Mouse (Mus musculus) left cerebral cortex, postnatal 25 days (tissue): ENCODE results near the gene Poc1b. TPM values are rescaled to one million over a fixed set of nuclear protein-coding genes. Genes with fewer than 3 reads are reported as not detected.
A peak's percentile ranks its signal among the peaks of the same experiment; 100 is the strongest.

Source experiments
- DNase-seq, 2 experiments: peaks; one replicate each; pipeline ENCODE4 v3.0.0; 2022; ENCODE audit warnings: low spot score in 2 of 2, mixed read lengths in 1 of 2
- intact Hi-C: fragments of 180-260 bp; cut with DNase I; formaldehyde crosslinking; loops from one replicate; pipeline ENCODE4 v1.15.1; 2025
- total RNA-seq, 2 experiments: library from RNA; stranded (reverse); gene quantifications; 2 replicates each; pipeline ENCODE4 v1.2.3; 2021

Gene Poc1b
- 1 to 10 TPM; 7.8 to 8.3 TPM for total RNA-seq

- intact Hi-C loops, result loop anchor here (1.0 kb wide), 1 partner anchor 508 kb away; no protein-coding TSS in a partner anchor
- peak; percentile 86 to 87 for DNase-seq
Observed at GRCm38 (mm10) chr10:99106703-99107631, at the start of gene Poc1b. Gene Poc1b, plus strand, starts transcription at chr10:99107036.

- no peak for DNase-seq
- intact Hi-C loops, result no loop called here
Observed at GRCm38 (mm10) chr10:99060588-99060987, 46.2 kb upstream of the Poc1b start.

- DNase-seq, result no peak
- intact Hi-C loops, result no loop called here
Observed at GRCm38 (mm10) chr10:99061418-99061817, 45.4 kb upstream of the Poc1b start.

- intact Hi-C loops, result no loop called here
- no peak for DNase-seq
Observed at GRCm38 (mm10) chr10:99062546-99062945, 44.3 kb upstream of the Poc1b start.

- peak; percentile 38 to 81 for DNase-seq
- intact Hi-C loops, result no loop called here
Observed at GRCm38 (mm10) chr10:99076113-99076895, 30.5 kb upstream of the Poc1b start.

- intact Hi-C loops, result no loop called here
- no peak for DNase-seq
Observed at GRCm38 (mm10) chr10:99078621-99079020, 28.2 kb upstream of the Poc1b start.

GRCm38 (mm10) chr10:99081569-99081990 is 25.3 kb upstream of the Poc1b start:
- intact Hi-C loops, result loop anchor here (5.0 to 10.0 kb wide), 4 partner anchors 164 to 1707 kb away; no protein-coding TSS in a partner anchor

GRCm38 (mm10) chr10:99083431-99084003 is 23.3 kb upstream of the Poc1b start:
- no peak for DNase-seq
- intact Hi-C loops, result loop anchor here (2.0 to 10.0 kb wide), 6 partner anchors 166 to 1709 kb away; no protein-coding TSS in a partner anchor

More at GRCm38 (mm10) chr10:99081569-99081990, 25.3 kb upstream of the Poc1b start:
- peak; percentile 57 to 94 for DNase-seq

- peak; percentile 82 to 94 for DNase-seq
- intact Hi-C loops, result loop anchor here (2.0 to 10.0 kb wide), 6 partner anchors 167 to 1710 kb away; no protein-coding TSS in a partner anchor
Observed at GRCm38 (mm10) chr10:99084397-99085239, 22.2 kb upstream of the Poc1b start.

GRCm38 (mm10) chr10:99085240-99085587 is 21.6 kb upstream of the Poc1b start:
- intact Hi-C loops, result loop anchor here (2.0 to 10.0 kb wide), 3 partner anchors 590 to 1710 kb away; no protein-coding TSS in a partner anchor
- DNase-seq, result no peak

- no peak for DNase-seq
- intact Hi-C loops, result loop anchor here (10.0 kb wide), 1 partner anchor 1711 kb away; no protein-coding TSS in a partner anchor
Observed at GRCm38 (mm10) chr10:99086029-99086428, 20.8 kb upstream of the Poc1b start.

- no peak for DNase-seq
- intact Hi-C loops, result loop anchor here (10.0 kb wide), 1 partner anchor 1715 kb away; no protein-coding TSS in a partner anchor
Observed at GRCm38 (mm10) chr10:99089906-99090305, 16.9 kb upstream of the Poc1b start.

GRCm38 (mm10) chr10:99093364-99093763 is 13.5 kb upstream of the Poc1b start:
- intact Hi-C loops, result no loop called here
- no peak for DNase-seq

GRCm38 (mm10) chr10:99095114-99095513 is 11.7 kb upstream of the Poc1b start:
- intact Hi-C loops, result no loop called here

GRCm38 (mm10) chr10:99097374-99097773 is 9.5 kb upstream of the Poc1b start:
- intact Hi-C loops, result no loop called here
- peak; percentile 62 to 77 for DNase-seq

More at GRCm38 (mm10) chr10:99095114-99095513, 11.7 kb upstream of the Poc1b start:
- DNase-seq, result no peak

GRCm38 (mm10) chr10:99105522-99105921 is 1.3 kb upstream of the Poc1b start:
- DNase-seq, result no peak
- intact Hi-C loops, result no loop called here

GRCm38 (mm10) chr10:99106311-99106702 is 529 bp upstream of the Poc1b start:
- no peak for DNase-seq
- intact Hi-C loops, result no loop called here

GRCm38 (mm10) chr10:99107964-99108363 is 1.1 kb downstream of the Poc1b start, which contains the start of gene Galnt4:
Gene Galnt4, plus strand, starts transcription at chr10:99108159.
- peak; percentile 53 to 66 for DNase-seq
- intact Hi-C loops, result loop anchor here (1.0 kb wide), 1 partner anchor 507 kb away; no protein-coding TSS in a partner anchor
